Mouse (Mus musculus): ENCODE results near the gene Dapk2. TPM values are rescaled to one million over a fixed set of nuclear protein-coding genes. Genes with fewer than 3 reads are reported as not detected.

Gene Dapk2
- total RNA-seq, 4 experiments from 2014 or later, result 3.5 to 8.0 (median 4.8) TPM

- DNase-seq (ENCODE audit: low spot score), result no peak
These were observed 148.4 kb downstream of the Dapk2 start for GRCm38 (mm10) chr9:66306414-66306813.

- DNase-seq (ENCODE audit: low spot score), result no peak
These were observed 149.3 kb downstream of the Dapk2 start for GRCm38 (mm10) chr9:66307341-66307740.

GRCm38 (mm10) chr9:66308741-66309140 is 150.7 kb downstream of the Dapk2 start:
- DNase-seq (ENCODE audit: low spot score), result no peak

- DNase-seq (ENCODE audit: low spot score), result peak; percentile 45
These were observed 153.4 kb downstream of the Dapk2 start for GRCm38 (mm10) chr9:66311458-66311857.

GRCm38 (mm10) chr9:66316603-66317002 is 158.6 kb downstream of the Dapk2 start:
- no peak for DNase-seq (ENCODE audit: low spot score)

Other genes starting within 250 kb of the Dapk2 start
- gene Trip4, start 249.4 kb upstream of the Dapk2 start, total RNA-seq (2022), result 10 to 100 TPM; 14.7 to 17.4 (median 16.4) TPM
- gene Csnk1g1, start 249.3 kb upstream of the Dapk2 start, total RNA-seq (2022), result 10 to 100 TPM in 2 of 4 experiments, 1 to 10 TPM in 2; 8.5 to 11.6 (median 9.5) TPM
- 100 to 1,000 TPM in 3 of 4 experiments, 10 to 100 TPM in 1; 91.5 to 108 (median 105) TPM for gene Ppib, start 98.0 kb upstream of the Dapk2 start, total RNA-seq (2022)
- under 1 TPM; 0.26 to 0.88 (median 0.47) TPM for gene Snx22, start 88.5 kb upstream of the Dapk2 start, total RNA-seq (2022)
- 10 to 100 TPM; 21.3 to 25.8 (median 24.0) TPM for gene Snx1, start 31.6 kb upstream of the Dapk2 start, total RNA-seq (2022)
- 10 to 100 TPM; 63.2 to 72.4 (median 71.0) TPM for gene Ciao2a, start 31.6 kb upstream of the Dapk2 start, total RNA-seq (2022)
- gene Herc1, start 192.2 kb downstream of the Dapk2 start, total RNA-seq (2022), result 10 to 100 TPM; 34.4 to 40.0 (median 35.8) TPM